Mouse (Mus musculus) hindbrain, embryonic 14.5 days (tissue): ENCODE results near the gene Taar9. TPM values are rescaled to one million over a fixed set of nuclear protein-coding genes. Genes with fewer than 3 reads are reported as not detected.
"Not testable (repeated sequence)": the region's sequence is repeated elsewhere in the genome, so short reads cannot be mapped to it uniquely, and the experiment has no call there.

Experiments
- ATAC-seq: fragments of 200-750 bp; cut with Nextera tagmentation; 2 replicates; pipeline ENCODE4 v1.8.0; 2017; ENCODE audit warnings: moderate number of reproducible peaks, mild to moderate bottlenecking, moderate TSS enrichment, moderate library complexity; ENCODE audit not compliant: low FRiP score
- DNase-seq: peaks from one replicate; pipeline ENCODE4 v3.0.0-alpha.2; 2015; ENCODE audit warnings: low spot score
- H3K27ac ChIP-seq: fragments of 300-500 bp; sonication (generic); 2 replicates; pipeline ENCODE4 v1.5.1; 2014; ENCODE audit warnings: mild to moderate bottlenecking, moderate library complexity
- H3K27me3 ChIP-seq: fragments of 300-500 bp; sonication (generic); 2 replicates; pipeline ENCODE4 v1.6.1; 2014; ENCODE audit warnings: mild to moderate bottlenecking, low read length, mixed read lengths; ENCODE audit not compliant: control insufficient read depth, insufficient read depth
- H3K36me3 ChIP-seq: fragments of 300-500 bp; sonication (generic); replicated peaks from 2 replicates; pipeline ENCODE4 v1.6.1; 2014; ENCODE audit not compliant: control insufficient read depth, insufficient read depth
- H3K4me1 ChIP-seq: fragments of 300-500 bp; sonication (generic); replicated peaks from 2 replicates; pipeline ENCODE4 v1.6.1; 2014; ENCODE audit warnings: antibody characterized with exemption, low read length, mixed read lengths; ENCODE audit not compliant: control insufficient read depth, insufficient read depth
- H3K4me2 ChIP-seq: fragments of 300-500 bp; sonication (generic); replicated peaks from 2 replicates; pipeline ENCODE4 v1.6.1; 2014; ENCODE audit warnings: mild to moderate bottlenecking, moderate library complexity
- H3K4me3 ChIP-seq: fragments of 300-500 bp; sonication (generic); replicated peaks from 2 replicates; pipeline ENCODE4 v1.5.1; 2014; ENCODE audit warnings: mild to moderate bottlenecking, low read length
- H3K9ac ChIP-seq: fragments of 300-500 bp; sonication (generic); 2 replicates; pipeline ENCODE4 v1.6.1; 2014
- H3K9me3 ChIP-seq: fragments of 300-500 bp; sonication (generic); 2 replicates; pipeline ENCODE4 v1.6.1; 2016; ENCODE audit warnings: low read length; ENCODE audit not compliant: control insufficient read depth
- WGBS: fragments of 180-500 bp; shearing (Covaris S2); extraction: QIAGEN DNeasy Blood & Tissue Kit; methylation state at CpG from one replicate; pipeline ENCODE4 v1.1.7; 2014; 5-methylcytosine and 5-hydroxymethylcytosine counted together
- polyA plus RNA-seq: library from polyadenylated mRNA; unstranded; fragments of >200 nt; fragmentation: Nextera tagmentation; extraction: Ambion mirVana; gene quantifications from 2 replicates; pipeline ENCODE4 v1.2.1, GENCODE M21; 2014

The Taar9 gene
- polyA plus RNA-seq, 1 experiment from 2014 or later = not detected

GRCm38 (mm10) chr10:24131451-24132262 is 22.3 kb upstream of the Taar9 start:
- DNase-seq = peak; percentile 91
- H3K9me3 ChIP-seq = no peaks in the 10 kb centered on the region
- no peaks in the 10 kb centered on the region for H3K4me1 ChIP-seq
- H3K36me3 ChIP-seq = no peaks in the 10 kb centered on the region
- H3K4me2 ChIP-seq = peak overlapping the region; percentile 29; the same call in 1 of the 2 replicates
- peak; percentile 86 for ATAC-seq
- H3K4me3 ChIP-seq = no peak overlapping the region
- no peak overlapping the region for H3K27ac ChIP-seq
- H3K9ac ChIP-seq = no peak overlapping the region
- H3K27me3 ChIP-seq = no peaks in the 10 kb centered on the region
- 31% methylated on average over 9 of the region's 9 CpGs for WGBS

- peak; percentile 79 for DNase-seq
- Histone ChIP-seq H3K4me2 (no peak overlapping the region), H3K9ac (no peak overlapping the region), H3K9me3 (no peaks in the 10 kb centered on the region), H3K36me3 (no peaks in the 10 kb centered on the region), H3K4me3 (no peak overlapping the region), H3K4me1 (no peaks in the 10 kb centered on the region), H3K27me3 (no peaks in the 10 kb centered on the region), H3K27ac (no peak overlapping the region)
- ATAC-seq = no peak; the same call in 1 of the 2 replicates
- 57% methylated on average over 6 of the region's 6 CpGs for WGBS
Measured at GRCm38 (mm10) chr10:24111116-24111778, 1.9 kb upstream of the Taar9 start.

- H3K36me3 ChIP-seq = no peaks in the 10 kb centered on the region
- H3K4me1 ChIP-seq = no peaks in the 10 kb centered on the region
- no peak overlapping the region for H3K4me2 ChIP-seq
- WGBS = 62% methylated on average over 3 of the region's 3 CpGs
- DNase-seq = no peak
- no peak overlapping the region for H3K27ac ChIP-seq
- no peak overlapping the region for H3K9ac ChIP-seq
- H3K27me3 ChIP-seq = no peaks in the 10 kb centered on the region
- H3K4me3 ChIP-seq = no peak overlapping the region
- no peak for ATAC-seq
- no peaks in the 10 kb centered on the region for H3K9me3 ChIP-seq
Measured at GRCm38 (mm10) chr10:24108236-24108635, 1.1 kb downstream of the Taar9 start.

- Histone ChIP-seq H3K36me3 (no peaks in the 10 kb centered on the region), H3K4me1 (no peaks in the 10 kb centered on the region), H3K9ac (no peak overlapping the region), H3K27me3 (no peaks in the 10 kb centered on the region), H3K4me3 (no peak overlapping the region), H3K27ac (no peak overlapping the region), H3K9me3 (no peaks in the 10 kb centered on the region), H3K4me2 (no peak overlapping the region)
- no peak for ATAC-seq
- WGBS = 67% methylated on average over 5 of the region's 5 CpGs
- no peak for DNase-seq
Measured at GRCm38 (mm10) chr10:24107747-24108146, 1.6 kb downstream of the Taar9 start.

- not testable (repeated sequence) for H3K27ac ChIP-seq, H3K4me2 ChIP-seq, H3K4me3 ChIP-seq, H3K27me3 ChIP-seq, H3K36me3 ChIP-seq, H3K9ac ChIP-seq, DNase-seq, ATAC-seq, H3K9me3 ChIP-seq, H3K4me1 ChIP-seq
- WGBS = 48% methylated on average over 1 of the region's 1 CpGs
Measured at GRCm38 (mm10) chr10:24103299-24103698, 6.0 kb downstream of the Taar9 start.

GRCm38 (mm10) chr10:24101812-24102211 is 7.5 kb downstream of the Taar9 start, which contains the start of gene Taar8c:
Gene Taar8c, minus strand, starts transcription at chr10:24101912.
- not testable (repeated sequence) for H3K27me3 ChIP-seq, H3K4me2 ChIP-seq, H3K4me1 ChIP-seq, H3K9me3 ChIP-seq, DNase-seq, H3K4me3 ChIP-seq, ATAC-seq, H3K36me3 ChIP-seq, H3K27ac ChIP-seq, H3K9ac ChIP-seq
- WGBS = 91% methylated on average over 1 of the region's 3 CpGs

- H3K27ac ChIP-seq, ATAC-seq, H3K27me3 ChIP-seq, H3K9ac ChIP-seq, H3K4me3 ChIP-seq, DNase-seq, H3K4me1 ChIP-seq, H3K4me2 ChIP-seq, H3K9me3 ChIP-seq, H3K36me3 ChIP-seq: not testable (repeated sequence)
- WGBS = 65% methylated on average over 2 of the region's 2 CpGs
Measured at GRCm38 (mm10) chr10:24097010-24097409, 12.3 kb downstream of the Taar9 start.

GRCm38 (mm10) chr10:24092194-24092593 is 17.1 kb downstream of the Taar9 start, which contains the start of gene Taar8b:
Gene Taar8b, minus strand, starts transcription at chr10:24092294.
- ATAC-seq = no peak
- H3K27ac ChIP-seq = no peak within 1 kb of the TSS
- no peaks in the 10 kb centered on the region for H3K36me3 ChIP-seq
- no peak within 1 kb of the TSS for H3K9ac ChIP-seq
- DNase-seq = no peak
- H3K27me3 ChIP-seq = no peaks in the 10 kb centered on the region
- no peak within 1 kb of the TSS for H3K4me3 ChIP-seq
- WGBS = 74% methylated on average over 2 of the region's 2 CpGs
- H3K9me3 ChIP-seq = no peaks in the 10 kb centered on the region
- H3K4me2 ChIP-seq = no peak within 1 kb of the TSS
- no peaks in the 10 kb centered on the region for H3K4me1 ChIP-seq

GRCm38 (mm10) chr10:24087168-24087567 is 22.2 kb downstream of the Taar9 start:
- WGBS = 89% methylated on average over 2 of the region's 2 CpGs
- H3K9me3 ChIP-seq = no peaks in the 10 kb centered on the region

More at GRCm38 (mm10) chr10:24087168-24087567, 22.2 kb downstream of the Taar9 start:
- Histone ChIP-seq H3K4me1 (no peaks in the 10 kb centered on the region), H3K4me2 (no peak overlapping the region), H3K27ac (no peak overlapping the region), H3K27me3 (no peaks in the 10 kb centered on the region), H3K4me3 (no peak overlapping the region), H3K36me3 (no peaks in the 10 kb centered on the region), H3K9ac (no peak overlapping the region)
- ATAC-seq (no peak), DNase-seq (no peak)
